Mouse (Mus musculus) heart, embryonic 14.5 days (tissue): Measurements from ENCODE around the gene Mcm9. TPM values are rescaled to one million over a fixed set of nuclear protein-coding genes. Genes with fewer than 3 reads are reported as not detected.

Source experiments
- ATAC-seq: fragments of 200-750 bp; cut with Nextera tagmentation; 2 replicates; pipeline ENCODE4 v1.8.0; 2017; ENCODE audit warnings: low read depth, moderate TSS enrichment; ENCODE audit not compliant: insufficient number of reproducible peaks, insufficient read depth, low FRiP score
- H3K27ac ChIP-seq, 2 experiments: fragments of 200-500 bp in 1 of 2; fragments of 300-500 bp in 1 of 2; sonication (generic) in 1 of 2; replicated peaks in 1 of 2; 2 replicates each; pipeline ENCODE4 v1.5.1; 2012 to 2014; ENCODE audit warnings: low read depth in 2 of 2, low read length in 2 of 2, control low read depth in 1 of 2, mild to moderate bottlenecking in 1 of 2, mixed read lengths in 1 of 2; ENCODE audit not compliant: control insufficient read depth in 1 of 2, insufficient read depth in 1 of 2
- H3K27me3 ChIP-seq: fragments of 300-500 bp; sonication (generic); 2 replicates; pipeline ENCODE4 v1.6.1; 2014; ENCODE audit warnings: mild to moderate bottlenecking, low read length, control low read depth; ENCODE audit not compliant: control insufficient read depth, insufficient read depth
- H3K36me3 ChIP-seq: fragments of 300-500 bp; sonication (generic); 2 replicates; pipeline ENCODE4 v1.6.1; 2014; ENCODE audit warnings: mild to moderate bottlenecking, control low read depth, low read length, mixed read lengths; ENCODE audit not compliant: control insufficient read depth, insufficient read depth
- H3K4me1 ChIP-seq, 2 experiments: fragments of 200-500 bp in 1 of 2; fragments of 300-500 bp in 1 of 2; sonication (generic) in 1 of 2; 2 replicates each; pipeline ENCODE4 v1.6.1; 2012 to 2014; ENCODE audit warnings: low read length in 2 of 2, control low read depth in 1 of 2, mixed read lengths in 1 of 2; ENCODE audit not compliant: control insufficient read depth in 2 of 2, insufficient read depth in 2 of 2
- H3K4me2 ChIP-seq: fragments of 300-500 bp; sonication (generic); 2 replicates; pipeline ENCODE4 v1.6.1; 2014; ENCODE audit warnings: mild to moderate bottlenecking, low read length
- H3K4me3 ChIP-seq, 2 experiments: fragments of 200-500 bp in 1 of 2; fragments of 300-500 bp in 1 of 2; sonication (generic) in 1 of 2; 2 replicates each; pipeline ENCODE4 v1.5.1; 2012 to 2014; ENCODE audit warnings: low read length in 2 of 2, mild to moderate bottlenecking in 2 of 2, control low read depth in 1 of 2, low read depth in 1 of 2, moderate library complexity in 1 of 2; ENCODE audit not compliant: control insufficient read depth in 1 of 2, insufficient read depth in 1 of 2
- H3K9ac ChIP-seq: fragments of 300-500 bp; sonication (generic); 2 replicates; pipeline ENCODE4 v1.6.1; 2014; ENCODE audit warnings: mild to moderate bottlenecking, low read length
- H3K9me3 ChIP-seq: fragments of 300-500 bp; sonication (generic); 2 replicates; pipeline ENCODE4 v1.6.1; 2016; ENCODE audit warnings: low read length, control low read depth; ENCODE audit not compliant: control insufficient read depth
- WGBS: fragments of 180-500 bp; shearing (Covaris S2); extraction: QIAGEN DNeasy Blood & Tissue Kit; methylation state at CpG from one replicate; pipeline ENCODE4 v1.1.7; 2014; 5-methylcytosine and 5-hydroxymethylcytosine counted together
- polyA plus RNA-seq: library from polyadenylated mRNA; unstranded; fragments of >200 nt; fragmentation: Nextera tagmentation; extraction: Ambion mirVana; gene quantifications from 2 replicates; pipeline ENCODE4 v1.2.1, GENCODE M21; 2014

Mcm9 gene
- polyA plus RNA-seq, 1 experiment from 2014 or later = 11.1 TPM

DNA sequence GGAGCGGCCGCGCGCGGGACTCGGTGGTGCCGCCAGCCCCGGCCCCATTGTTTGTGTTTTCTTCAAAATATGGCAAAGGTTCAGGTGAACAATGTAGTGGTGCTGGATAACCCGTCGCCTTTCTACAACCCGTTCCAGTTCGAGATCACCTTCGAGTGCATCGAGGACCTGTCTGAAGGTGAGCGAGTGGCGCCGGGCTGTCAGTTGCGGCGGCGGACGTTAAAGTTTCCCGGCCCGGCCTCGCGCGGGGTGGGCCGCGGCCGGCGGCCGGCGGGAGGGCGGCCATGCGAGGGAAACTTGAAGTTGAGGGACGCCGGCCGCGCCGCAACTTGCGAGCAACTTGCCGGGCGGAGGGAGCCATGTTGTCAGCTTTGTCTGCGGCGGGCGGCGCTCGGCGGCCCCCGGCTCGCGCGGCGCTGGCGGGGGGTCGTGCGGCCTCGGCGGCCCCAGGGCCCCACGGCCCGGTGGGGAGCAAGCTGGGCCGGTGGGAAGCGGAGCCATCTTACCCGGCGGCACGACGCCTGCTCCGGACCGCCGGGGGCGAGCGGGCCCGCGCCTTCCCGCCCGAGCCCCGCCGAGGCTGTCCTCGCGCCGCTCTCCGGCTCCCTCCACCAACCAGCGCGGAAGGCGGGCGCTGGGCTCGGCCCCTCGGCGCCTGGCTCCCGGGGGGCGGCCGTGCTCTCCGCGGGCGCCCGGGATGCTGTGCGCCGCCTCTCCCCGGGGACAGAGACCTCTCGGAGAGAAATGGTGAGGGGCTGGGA, 32.9 kb downstream of the Mcm9 start:
- Histone ChIP-seq H3K4me2 (peak overlapping the region; percentile 68), H3K4me3 (peak overlapping the region; percentile 93 to 99), H3K9me3 (no peaks in the 10 kb centered on the region), H3K27me3 (no peaks in the 10 kb centered on the region), H3K27ac (peak overlapping the region; percentile 99 to 100), H3K9ac (peak overlapping the region; percentile 96), H3K36me3 (peaks cover 18% of the 10 kb centered on the region), H3K4me1 (peaks cover 0 to 20% of the 10 kb centered on the region in 2 experiments; a peak in 2 of 4 replicates)
- ATAC-seq = peak; percentile 18
- under 1% methylated on average over 82 of the region's 99 CpGs for WGBS

DNA sequence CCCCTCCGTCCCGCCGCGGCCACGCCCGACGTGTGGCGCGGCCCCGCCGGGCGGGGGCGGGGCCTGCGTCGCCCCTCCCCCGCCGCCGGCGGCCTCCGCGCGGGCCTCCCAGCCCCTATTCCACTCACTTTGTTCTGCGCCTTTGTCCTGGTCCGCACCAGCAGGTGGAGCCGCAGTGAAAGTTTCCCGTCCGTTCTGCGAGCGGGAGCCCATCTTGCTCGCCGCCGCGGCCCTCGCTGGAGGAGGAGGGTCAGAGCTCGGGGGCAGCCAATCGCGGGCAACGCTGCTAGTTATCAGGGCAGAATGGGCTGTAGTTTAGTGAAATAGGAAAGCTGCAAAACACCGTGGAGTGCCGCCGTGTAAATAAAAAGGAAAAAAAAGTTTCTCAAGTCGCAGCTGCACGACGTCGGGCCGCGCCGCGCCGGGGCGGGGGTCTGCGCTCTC, 33.5 kb downstream of the Mcm9 start, which contains the start of gene Asf1a:
Asf1a (plus strand) TSS at position 81 of the 444 bp plus-strand sequence.
- H3K4me3 ChIP-seq = peak within 1 kb of the TSS; percentile 93 to 99
- peaks cover 12% of the 10 kb centered on the region; the same call in 1 of the 2 replicates for H3K36me3 ChIP-seq
- ATAC-seq = peak; percentile 95
- H3K9me3 ChIP-seq = no peaks in the 10 kb centered on the region
- H3K4me1 ChIP-seq = peaks cover 0 to 20% of the 10 kb centered on the region in 2 experiments; a peak in 2 of 4 replicates
- no peaks in the 10 kb centered on the region for H3K27me3 ChIP-seq
- peak within 1 kb of the TSS; percentile 96 for H3K9ac ChIP-seq
- H3K27ac ChIP-seq = peak within 1 kb of the TSS; percentile 99 to 100
- WGBS = under 1% methylated on average over 52 of the region's 52 CpGs
- H3K4me2 ChIP-seq = peak within 1 kb of the TSS; percentile 68

DNA sequence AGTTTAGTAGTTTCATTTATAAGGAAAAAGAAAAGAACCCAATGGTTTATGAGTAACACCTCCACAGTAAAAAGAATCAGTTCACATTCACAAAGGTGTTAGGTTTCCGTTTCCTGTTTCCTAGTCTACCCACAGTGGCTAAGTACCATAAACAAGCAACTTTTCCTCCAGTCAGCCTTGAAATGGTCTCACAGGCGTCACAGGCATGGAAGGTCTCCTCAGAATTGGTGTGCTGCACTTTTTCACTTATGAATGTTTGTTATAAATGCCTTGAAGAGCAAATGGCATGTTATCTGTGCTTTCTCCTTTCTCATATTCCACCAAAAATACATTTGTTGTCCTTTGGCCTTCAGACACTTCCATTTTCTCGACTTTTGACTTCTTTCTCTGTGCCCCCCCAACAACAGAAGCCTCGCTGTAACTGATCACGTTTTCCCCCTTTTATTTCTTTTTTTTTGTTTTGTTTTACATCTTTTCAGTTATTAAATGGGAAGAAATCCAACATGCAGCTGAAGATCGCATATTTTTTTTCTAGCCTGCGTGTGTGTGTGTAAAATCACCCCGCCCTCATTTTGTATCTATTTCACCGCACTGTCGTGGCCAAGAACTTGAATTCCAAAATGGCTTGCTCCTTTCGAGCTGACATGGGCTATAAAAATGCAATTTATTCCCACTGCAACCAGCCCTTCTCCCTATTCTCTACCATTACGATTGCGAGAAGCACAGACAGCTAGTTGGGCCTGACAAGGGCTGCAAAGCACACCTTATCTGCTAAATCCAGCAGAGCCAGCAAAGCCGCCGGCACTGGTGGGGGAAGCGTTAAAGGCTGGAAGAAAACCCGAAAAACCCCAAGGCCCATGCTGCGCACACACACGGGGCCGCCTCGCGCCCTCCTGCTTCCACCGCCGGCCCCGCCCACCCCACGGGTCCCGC, 34.2 kb downstream of the Mcm9 start:
- peak overlapping the region; percentile 68 for H3K4me2 ChIP-seq
- ATAC-seq = no peak; the same call in 1 of the 2 replicates
- H3K4me1 ChIP-seq = peaks cover 0 to 20% of the 10 kb centered on the region in 2 experiments; a peak in 2 of 4 replicates
- H3K9ac ChIP-seq = peak overlapping the region; percentile 78
- 8% methylated on average over 27 of the region's 27 CpGs for WGBS
- H3K4me3 ChIP-seq = peak overlapping the region; percentile 68 to 93
- peak overlapping the region; percentile 96 to 99 for H3K27ac ChIP-seq
- H3K27me3 ChIP-seq = no peaks in the 10 kb centered on the region
- H3K36me3 ChIP-seq = peaks cover 8% of the 10 kb centered on the region; the same call in 1 of the 2 replicates
- H3K9me3 ChIP-seq = no peaks in the 10 kb centered on the region

DNA sequence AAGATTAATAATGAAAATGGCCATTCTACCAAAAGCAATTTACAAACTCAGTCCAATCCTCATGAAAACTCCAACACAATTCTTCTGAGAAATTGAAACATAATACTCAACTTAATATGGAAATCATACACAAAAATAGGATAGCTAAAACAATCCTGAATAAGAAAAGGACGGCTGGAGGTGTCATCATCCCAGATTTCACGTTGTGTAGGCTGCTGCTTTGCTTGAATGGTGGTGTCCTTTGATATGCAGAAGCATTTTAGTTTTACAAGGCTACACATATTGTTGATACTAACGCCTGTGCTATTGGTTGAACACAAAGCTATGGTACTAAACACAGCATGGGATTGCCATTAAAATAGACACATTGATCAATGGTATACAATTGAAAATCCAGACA, 44.5 kb downstream of the Mcm9 start:
- H3K36me3 ChIP-seq = no peaks in the 10 kb centered on the region
- 82% methylated on average over 3 of the region's 3 CpGs for WGBS
- H3K4me2 ChIP-seq = no peak overlapping the region
- no peak for ATAC-seq
- no peaks in the 10 kb centered on the region for H3K27me3 ChIP-seq
- no peak overlapping the region for H3K27ac ChIP-seq
- no peaks in the 10 kb centered on the region for H3K9me3 ChIP-seq
- H3K9ac ChIP-seq = no peak overlapping the region
- peaks cover 0 to under 1% of the 10 kb centered on the region in 2 experiments; a peak in 1 of 4 replicates for H3K4me1 ChIP-seq
- no peak overlapping the region for H3K4me3 ChIP-seq

DNA sequence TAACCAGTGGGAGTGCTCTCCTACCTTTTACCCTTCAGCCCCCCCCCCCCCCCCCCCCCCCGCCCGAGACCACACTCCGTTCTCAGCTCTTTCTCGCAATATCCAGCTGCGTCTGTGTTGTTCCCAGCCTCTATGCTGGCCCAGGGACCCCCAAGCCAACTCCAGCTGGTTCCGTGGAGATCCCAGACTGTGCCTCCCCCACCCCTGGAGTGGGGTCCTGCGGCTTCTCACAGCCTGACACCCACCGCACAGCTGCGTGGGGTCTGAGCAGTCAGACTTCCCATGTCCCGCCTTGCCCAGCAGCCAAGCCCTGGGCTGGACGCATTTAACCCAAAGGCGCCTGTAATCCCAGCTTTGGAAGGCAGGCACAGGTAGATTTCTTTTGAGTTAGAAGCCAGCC, 49.2 kb downstream of the Mcm9 start:
- peaks cover 5 to 7% of the 10 kb centered on the region in 2 experiments for H3K4me1 ChIP-seq
- peak overlapping the region; percentile 92 for H3K4me2 ChIP-seq
- no peaks in the 10 kb centered on the region for H3K9me3 ChIP-seq
- H3K27me3 ChIP-seq = no peaks in the 10 kb centered on the region
- peak overlapping the region; percentile 49 to 74 for H3K4me3 ChIP-seq
- WGBS = 11% methylated on average over 10 of the region's 12 CpGs
- no peaks in the 10 kb centered on the region for H3K36me3 ChIP-seq
- H3K9ac ChIP-seq = peak overlapping the region; percentile 65
- ATAC-seq = 0 out of 2 replicates have a peak, but pooled peaks have one; percentile 38
- H3K27ac ChIP-seq = no peak overlapping the region

DNA sequence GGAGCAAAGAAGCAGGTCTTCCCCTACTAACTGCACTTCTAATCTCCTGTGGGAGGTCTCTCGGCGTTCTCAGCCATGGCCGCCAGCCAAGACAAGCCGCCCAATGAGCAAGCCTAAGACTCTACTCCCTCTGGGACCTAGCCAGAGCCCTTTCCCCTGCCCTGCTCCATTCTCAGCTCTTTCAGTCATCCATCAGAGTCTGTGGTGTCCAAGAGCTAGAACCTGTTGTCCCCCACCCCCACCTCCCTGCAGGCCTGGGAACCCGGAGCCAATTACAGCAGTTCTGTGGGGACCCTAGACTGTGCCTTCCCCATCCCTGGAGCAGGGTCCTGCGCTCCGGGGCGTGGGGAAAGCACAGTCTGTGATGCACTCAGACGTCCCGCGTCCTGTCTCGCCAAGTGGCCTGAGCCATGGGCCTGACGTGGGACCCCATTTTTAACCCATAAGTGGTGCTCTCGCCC, 49.6 kb downstream of the Mcm9 start:
- WGBS = 1% methylated on average over 14 of the region's 14 CpGs
- no peaks in the 10 kb centered on the region for H3K36me3 ChIP-seq
- peak overlapping the region; percentile 92 for H3K4me2 ChIP-seq
- peak overlapping the region; percentile 49 to 74 for H3K4me3 ChIP-seq
- H3K4me1 ChIP-seq = peaks cover 5 to 7% of the 10 kb centered on the region in 2 experiments
- H3K27me3 ChIP-seq = no peaks in the 10 kb centered on the region
- ATAC-seq = peak; percentile 82
- peak overlapping the region; percentile 10 to 65; a peak in 3 of 4 replicates for H3K27ac ChIP-seq
- H3K9me3 ChIP-seq = no peaks in the 10 kb centered on the region
- H3K9ac ChIP-seq = peak overlapping the region; percentile 65

DNA sequence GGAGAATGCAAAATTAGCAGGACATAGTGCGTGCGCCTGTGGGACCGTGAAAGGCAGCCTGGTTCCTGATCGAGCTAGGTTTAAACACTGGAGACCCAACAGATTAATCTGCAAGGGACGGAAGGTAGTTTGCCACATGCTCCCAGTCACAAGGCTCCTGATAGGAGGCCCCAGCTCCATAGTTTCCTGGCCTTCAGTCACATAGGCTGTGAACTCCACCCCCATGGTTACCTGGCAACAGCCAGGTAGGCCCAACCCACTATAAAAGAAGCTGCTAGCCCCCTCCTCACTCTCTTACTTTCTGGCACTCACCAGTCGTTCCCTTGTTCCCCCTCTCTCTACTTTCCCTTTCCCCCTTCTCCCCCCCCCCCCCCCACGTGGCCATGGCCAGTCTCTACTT, 50.1 kb downstream of the Mcm9 start:
- Histone ChIP-seq H3K27ac (0 out of 4 replicates have a peak overlapping the region, but pooled peaks of 1 of the 2 experiments have one; percentile 10), H3K9ac (peak overlapping the region; percentile 65)
- ATAC-seq = peak; percentile 45; the same call in 1 of the 2 replicates

More for the DNA sequence above, 50.1 kb downstream of the Mcm9 start:
- no peaks in the 10 kb centered on the region for H3K36me3 ChIP-seq
- no peaks in the 10 kb centered on the region for H3K27me3 ChIP-seq
- peak overlapping the region; percentile 49 to 74 for H3K4me3 ChIP-seq
- peak overlapping the region; percentile 92 for H3K4me2 ChIP-seq
- WGBS = 17% methylated on average over 7 of the region's 7 CpGs
- peaks cover 5 to 7% of the 10 kb centered on the region in 2 experiments for H3K4me1 ChIP-seq
- H3K9me3 ChIP-seq = no peaks in the 10 kb centered on the region
